Mouse (Mus musculus): Measurements from ENCODE around the gene Hoxd10. TPM values are rescaled to one million over a fixed set of nuclear protein-coding genes. Genes with fewer than 3 reads are reported as not detected.

Hoxd10 gene
- total and polyA plus RNA-seq, 2 experiments = not detected

- no peak for DNase-seq (ENCODE audit: extremely low read depth, low read depth, low spot score)
- 0 out of 2 replicates have a peak, but pooled peaks cover 1% of the 10 kb centered on the region for H3K4me1 ChIP-seq (ENCODE audit: control insufficient read depth, insufficient read depth, low read length)
- no peak overlapping the region for H3K4me3 ChIP-seq (ENCODE audit: insufficient read depth, low read depth, low read length)
- no peak overlapping the region for H3K9ac ChIP-seq (ENCODE audit: low read depth, low read length)
- no peaks in the 10 kb centered on the region for H3K36me3 ChIP-seq (ENCODE audit: control insufficient read depth, insufficient read depth, low read length)
- H3K79me2 ChIP-seq (ENCODE audit: control insufficient read depth, insufficient read depth, low read length) = no peaks in the 10 kb centered on the region
- 7% methylated on average over 7 of the region's 7 CpGs for WGBS
- peaks cover 59% of the 10 kb centered on the region for H3K27me3 ChIP-seq (ENCODE audit: control insufficient read depth, insufficient read depth, low read length)
- H3K27ac ChIP-seq (replicated peaks; ENCODE audit: insufficient read depth, low read depth, low read length) = no peak overlapping the region
- TF ChIP-seq POLR2A (IDR thresholded peaks at IDR 0.05; ENCODE audit: extremely low read depth, insufficient read depth, low read length) (no peak), CTCF (IDR thresholded peaks at IDR 0.05; ENCODE audit: low read depth, low read length) (no peak)
Measured at GRCm38 (mm10) chr2:74695813-74696430, 4.2 kb downstream of the Hoxd10 start.

DNA sequence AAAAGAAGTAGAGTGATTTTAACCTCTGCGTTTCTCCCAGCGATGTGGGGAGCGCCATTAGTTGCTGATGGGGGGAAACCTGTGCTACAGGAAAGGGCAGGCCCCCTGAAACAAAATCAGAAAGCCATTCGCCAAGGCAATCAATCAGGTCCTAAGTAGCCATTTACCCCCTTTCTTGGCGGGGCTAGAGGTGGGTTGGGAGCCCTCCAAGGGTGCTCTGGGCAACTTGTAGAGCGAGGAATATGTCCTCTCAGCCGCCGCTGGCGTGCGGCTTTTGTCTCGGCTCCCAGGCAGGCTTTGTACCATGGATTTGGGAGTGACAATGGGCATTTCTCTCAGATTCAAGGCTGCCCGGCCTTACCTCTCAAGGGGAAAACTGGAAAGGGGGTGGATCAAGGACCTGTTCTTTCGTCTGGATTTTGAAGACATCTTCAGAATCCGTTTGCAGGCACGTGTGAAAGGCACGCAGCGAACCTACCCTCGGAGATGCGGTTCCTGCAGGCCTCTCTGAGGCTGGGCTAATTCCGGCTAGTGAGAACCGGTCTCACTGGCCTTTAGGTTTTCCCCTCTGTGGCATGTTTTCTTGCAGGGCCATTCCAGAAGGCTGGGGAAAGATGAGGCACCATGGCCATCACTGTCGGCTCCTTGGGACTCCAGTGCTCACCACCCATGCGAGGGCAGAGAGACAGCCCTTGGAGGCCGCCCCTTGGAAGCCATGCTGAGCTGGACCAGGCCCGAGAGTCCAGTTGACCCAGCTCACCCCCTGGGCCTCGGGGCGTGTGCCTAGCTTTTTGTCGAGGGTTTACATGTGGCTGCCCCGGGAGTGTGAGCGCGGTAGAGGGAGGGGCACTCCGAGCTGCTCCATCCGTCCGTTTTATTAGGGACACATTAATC, 5.0 kb downstream of the Hoxd10 start:
- Histone ChIP-seq H3K27ac (replicated peaks; ENCODE audit: insufficient read depth, low read depth, low read length) (no peak overlapping the region), H3K4me1 (ENCODE audit: control insufficient read depth, insufficient read depth, low read length) (0 out of 2 replicates have a peak, but pooled peaks cover 1% of the 10 kb centered on the region), H3K27me3 (ENCODE audit: control insufficient read depth, insufficient read depth, low read length) (peaks cover 52% of the 10 kb centered on the region), H3K79me2 (ENCODE audit: control insufficient read depth, insufficient read depth, low read length) (no peaks in the 10 kb centered on the region), H3K4me3 (ENCODE audit: insufficient read depth, low read depth, low read length) (no peak overlapping the region), H3K36me3 (ENCODE audit: control insufficient read depth, insufficient read depth, low read length) (no peaks in the 10 kb centered on the region), H3K9ac (ENCODE audit: low read depth, low read length) (no peak overlapping the region)
- WGBS = 8% methylated on average over 34 of the region's 34 CpGs
- DNase-seq (ENCODE audit: extremely low read depth, low read depth, low spot score) = no peak
- TF ChIP-seq CTCF (IDR thresholded peaks at IDR 0.05; ENCODE audit: low read depth, low read length) (no peak), POLR2A (IDR thresholded peaks at IDR 0.05; ENCODE audit: extremely low read depth, insufficient read depth, low read length) (no peak)

DNA sequence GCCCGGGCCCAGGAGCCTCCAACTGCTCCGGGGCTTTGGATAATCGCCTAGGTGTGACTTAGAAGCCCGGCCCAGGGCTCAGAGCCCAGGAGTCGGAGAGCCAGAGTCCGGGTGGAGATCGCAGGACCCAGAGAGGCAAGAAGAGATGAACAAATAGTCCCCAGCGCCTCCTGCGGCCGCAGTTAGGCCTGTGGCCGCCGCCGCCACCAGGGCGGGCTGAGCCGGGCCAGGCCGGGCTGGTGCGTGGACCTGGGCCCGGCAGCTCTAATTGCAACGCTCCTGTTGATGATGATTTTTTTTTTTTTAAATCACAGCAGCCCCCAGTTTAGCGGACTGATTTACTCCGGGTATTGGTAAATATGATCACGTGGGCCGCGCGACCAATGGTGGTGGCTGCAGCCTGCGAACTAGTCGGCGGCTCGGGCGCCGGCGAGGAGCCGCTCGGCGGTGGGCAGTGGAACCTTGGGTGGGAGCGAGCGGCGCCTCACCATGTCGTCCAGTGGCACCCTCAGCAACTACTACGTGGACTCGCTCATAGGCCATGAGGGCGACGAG, 5.9 kb downstream of the Hoxd10 start, which contains the start of gene Hoxd9:
TSS of gene Hoxd9 (plus strand) at position 161 of the 555 bp plus-strand sequence.
- Histone ChIP-seq H3K36me3 (ENCODE audit: control insufficient read depth, insufficient read depth, low read length) (no peaks in the 10 kb centered on the region), H3K27me3 (ENCODE audit: control insufficient read depth, insufficient read depth, low read length) (peaks cover 43% of the 10 kb centered on the region), H3K27ac (replicated peaks; ENCODE audit: insufficient read depth, low read depth, low read length) (no peak within 1 kb of the TSS), H3K9ac (ENCODE audit: low read depth, low read length) (no peak within 1 kb of the TSS), H3K4me1 (ENCODE audit: control insufficient read depth, insufficient read depth, low read length) (0 out of 2 replicates have a peak, but pooled peaks cover 1% of the 10 kb centered on the region), H3K4me3 (ENCODE audit: insufficient read depth, low read depth, low read length) (peak within 1 kb of the TSS; percentile 34; the same call in 1 of the 2 replicates), H3K79me2 (ENCODE audit: control insufficient read depth, insufficient read depth, low read length) (no peaks in the 10 kb centered on the region)
- peak; percentile 20; the same call in 1 of the 2 replicates for TF ChIP-seq CTCF (IDR thresholded peaks at IDR 0.05; ENCODE audit: low read depth, low read length)
- no peak for TF ChIP-seq POLR2A (IDR thresholded peaks at IDR 0.05; ENCODE audit: extremely low read depth, insufficient read depth, low read length)
- no peak for DNase-seq (ENCODE audit: extremely low read depth, low read depth, low spot score)
- 2% methylated on average over 41 of the region's 43 CpGs for WGBS

DNA sequence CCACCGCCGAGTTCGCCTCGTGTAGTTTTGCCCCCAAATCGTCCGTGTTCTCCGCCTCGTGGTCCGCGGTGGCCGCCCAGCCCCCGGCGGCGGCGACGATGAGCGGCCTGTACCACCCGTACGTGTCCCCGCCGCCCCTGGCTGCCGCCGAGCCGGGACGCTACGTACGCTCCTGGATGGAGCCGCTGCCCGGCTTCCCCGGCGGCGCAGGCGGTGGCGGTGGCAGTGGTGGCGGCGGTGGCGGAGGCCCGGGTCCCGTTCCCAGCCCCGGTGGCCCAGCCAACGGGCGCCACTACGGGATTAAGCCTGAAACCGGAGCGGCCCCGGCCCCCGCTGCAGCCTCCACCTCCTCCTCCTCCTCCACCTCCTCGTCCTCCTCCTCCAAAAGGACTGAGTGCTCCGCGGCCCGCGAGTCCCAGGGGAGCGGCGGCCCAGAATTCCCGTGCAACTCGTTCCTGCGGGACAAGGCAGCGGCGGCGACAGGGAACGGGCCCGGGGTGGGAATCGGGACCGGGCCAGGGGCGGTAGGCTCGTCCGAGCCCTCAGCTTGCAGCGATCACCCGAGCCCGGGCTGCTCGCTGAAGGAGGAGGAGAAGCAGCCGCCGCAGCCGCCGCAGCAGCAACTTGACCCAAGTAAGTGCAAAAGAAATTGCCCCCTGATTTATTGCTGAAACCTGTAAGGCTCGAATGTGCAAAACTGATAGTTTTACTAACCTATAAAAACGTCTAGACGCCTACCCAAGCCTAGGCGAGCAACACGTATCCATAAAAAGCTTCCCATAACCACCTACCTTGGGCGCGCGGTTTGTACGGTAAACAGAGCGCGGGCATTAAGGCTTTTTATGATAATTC, 6.7 kb downstream of the Hoxd10 start:
- Histone ChIP-seq H3K79me2 (ENCODE audit: control insufficient read depth, insufficient read depth, low read length) (no peaks in the 10 kb centered on the region), H3K36me3 (ENCODE audit: control insufficient read depth, insufficient read depth, low read length) (no peaks in the 10 kb centered on the region), H3K9ac (ENCODE audit: low read depth, low read length) (no peak overlapping the region), H3K4me3 (ENCODE audit: insufficient read depth, low read depth, low read length) (peak overlapping the region; percentile 34; the same call in 1 of the 2 replicates), H3K4me1 (ENCODE audit: control insufficient read depth, insufficient read depth, low read length) (0 out of 2 replicates have a peak, but pooled peaks cover 1% of the 10 kb centered on the region), H3K27ac (replicated peaks; ENCODE audit: insufficient read depth, low read depth, low read length) (no peak overlapping the region), H3K27me3 (ENCODE audit: control insufficient read depth, insufficient read depth, low read length) (peaks cover 36% of the 10 kb centered on the region)
- no peak for DNase-seq (ENCODE audit: extremely low read depth, low read depth, low spot score)
- TF ChIP-seq CTCF (IDR thresholded peaks at IDR 0.05; ENCODE audit: low read depth, low read length) (no peak), POLR2A (IDR thresholded peaks at IDR 0.05; ENCODE audit: extremely low read depth, insufficient read depth, low read length) (no peak)
- WGBS = 3% methylated on average over 86 of the region's 86 CpGs

- Histone ChIP-seq H3K27ac (replicated peaks; ENCODE audit: insufficient read depth, low read depth, low read length) (no peak overlapping the region), H3K36me3 (ENCODE audit: control insufficient read depth, insufficient read depth, low read length) (no peaks in the 10 kb centered on the region), H3K9ac (ENCODE audit: low read depth, low read length) (no peak overlapping the region), H3K79me2 (ENCODE audit: control insufficient read depth, insufficient read depth, low read length) (no peaks in the 10 kb centered on the region), H3K4me1 (ENCODE audit: control insufficient read depth, insufficient read depth, low read length) (0 out of 2 replicates have a peak, but pooled peaks cover 1% of the 10 kb centered on the region), H3K27me3 (ENCODE audit: control insufficient read depth, insufficient read depth, low read length) (peaks cover 39% of the 10 kb centered on the region), H3K4me3 (ENCODE audit: insufficient read depth, low read depth, low read length) (no peak overlapping the region)
- WGBS = 6% methylated on average over 17 of the region's 17 CpGs
- DNase-seq (ENCODE audit: extremely low read depth, low read depth, low spot score) = no peak
- TF ChIP-seq POLR2A (IDR thresholded peaks at IDR 0.05; ENCODE audit: extremely low read depth, insufficient read depth, low read length) (no peak), CTCF (IDR thresholded peaks at IDR 0.05; ENCODE audit: low read depth, low read length) (no peak)
Measured at GRCm38 (mm10) chr2:74699053-74699430, 7.3 kb downstream of the Hoxd10 start.
